Mouse (Mus musculus) T-helper 17 cell (primary cell): Measurements from ENCODE around the gene Helz.

Source experiments
- in situ Hi-C, 2 experiments: fragments of 300-600 bp; cut with MboI, MseI; formaldehyde crosslinking; loops; 1 replicate in 1 of 2; 2 replicates in 1 of 2; pipeline ENCODE4 v1.15.1; 2025; ENCODE audit warnings: high pct_unique_total_duplicates in 2 of 2

Gene Helz

DNA sequence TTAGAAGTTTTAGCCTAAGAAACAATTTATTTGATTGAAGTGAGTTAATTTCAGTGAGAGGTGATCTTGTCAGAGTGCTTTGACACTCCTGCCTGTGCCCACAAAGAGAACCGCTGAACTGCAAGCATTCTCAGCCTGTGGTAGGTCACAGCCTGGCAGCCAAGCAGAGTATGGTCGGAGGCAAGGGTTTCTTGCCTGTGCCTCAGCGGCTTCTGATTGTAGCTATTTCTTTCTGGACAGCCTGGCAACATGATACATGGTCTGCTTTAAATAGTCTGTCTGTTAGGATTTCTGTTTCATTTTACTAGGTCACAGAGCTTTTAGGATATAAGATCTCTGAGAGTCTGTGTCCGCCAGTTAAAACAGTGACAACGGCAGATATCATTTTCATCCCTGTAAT, 114.9 kb downstream of the Helz start:
- in situ Hi-C loops = no loop called here

DNA sequence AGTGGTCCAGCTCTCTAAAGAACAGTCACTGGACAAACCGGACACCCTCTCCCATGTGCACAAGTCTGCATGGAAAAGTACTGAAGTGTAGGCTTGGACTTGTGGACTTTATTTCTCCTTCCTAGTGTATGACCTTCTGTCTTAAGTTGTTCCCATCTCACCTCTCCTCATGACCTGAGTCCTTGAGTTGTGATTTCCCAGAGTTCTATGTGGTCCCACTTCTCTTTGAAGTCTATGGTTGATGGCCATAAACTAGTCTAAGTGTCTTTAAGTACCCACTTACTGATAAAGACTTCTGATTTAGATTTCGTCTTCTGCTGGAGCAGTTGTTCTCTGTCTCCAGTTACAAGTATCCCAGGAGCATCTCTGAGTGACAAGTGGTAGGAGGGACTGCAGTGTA, 119.8 kb downstream of the Helz start:
- in situ Hi-C loops = no loop called here

DNA sequence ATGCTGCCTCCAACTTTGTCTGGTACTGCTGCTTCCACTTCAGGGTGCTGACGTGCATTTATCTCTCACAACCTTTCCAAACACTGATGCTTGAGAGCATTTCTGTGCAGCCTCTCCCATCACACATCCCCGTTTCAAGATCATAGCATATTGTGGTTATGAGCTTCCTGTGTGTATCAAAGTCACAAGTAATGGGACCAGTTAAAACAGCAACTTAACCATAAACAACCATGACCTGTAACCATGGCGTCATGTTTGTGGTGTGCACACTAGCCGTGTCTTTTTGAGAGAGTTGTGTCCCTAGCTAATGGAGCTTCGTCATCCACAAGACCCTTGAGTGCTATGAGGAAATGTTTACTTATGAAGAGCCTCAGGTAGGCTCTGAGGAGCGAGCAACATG, 120.5 kb downstream of the Helz start:
- in situ Hi-C loops = no loop called here

DNA sequence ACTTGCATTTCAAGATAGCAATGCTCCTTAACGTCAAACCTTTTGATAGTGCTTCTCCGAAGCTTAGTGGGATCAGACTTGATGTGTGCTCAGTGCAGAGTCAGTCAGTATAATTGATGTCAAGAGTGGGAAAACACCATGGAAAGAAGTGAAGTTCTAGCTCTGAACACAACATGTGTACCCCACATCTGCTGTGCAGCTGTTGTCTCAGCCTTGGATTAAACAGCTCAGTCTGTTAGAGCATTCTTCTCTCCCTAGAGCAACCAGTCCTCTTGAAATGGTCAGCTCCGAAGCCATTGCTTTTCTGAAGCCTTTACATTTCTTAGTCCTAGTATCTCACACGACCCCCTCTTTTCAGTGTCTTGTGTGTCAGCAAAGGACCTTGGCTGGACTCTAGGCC, 121.2 kb downstream of the Helz start:
- in situ Hi-C loops = no loop called here

DNA sequence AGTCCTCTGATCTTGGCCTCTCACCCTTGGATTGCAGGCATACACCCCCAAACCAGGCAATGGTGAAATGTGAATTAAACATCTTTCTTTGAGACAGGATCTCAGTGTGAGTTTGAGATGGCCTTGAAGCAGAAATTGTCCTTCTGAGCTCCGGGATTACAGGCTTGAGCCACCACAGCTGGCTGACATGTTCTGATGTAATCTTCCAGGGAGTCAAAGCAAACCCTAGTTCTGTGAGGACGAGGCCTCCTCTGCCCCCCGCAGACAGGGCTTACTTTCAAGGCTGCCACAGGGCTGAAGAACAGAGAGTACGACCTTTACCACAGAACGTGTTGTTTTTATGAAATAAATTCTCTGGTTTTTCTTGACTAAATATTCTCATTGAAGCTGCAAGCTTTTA, 126.3 kb downstream of the Helz start:
- in situ Hi-C loops = no loop called here

DNA sequence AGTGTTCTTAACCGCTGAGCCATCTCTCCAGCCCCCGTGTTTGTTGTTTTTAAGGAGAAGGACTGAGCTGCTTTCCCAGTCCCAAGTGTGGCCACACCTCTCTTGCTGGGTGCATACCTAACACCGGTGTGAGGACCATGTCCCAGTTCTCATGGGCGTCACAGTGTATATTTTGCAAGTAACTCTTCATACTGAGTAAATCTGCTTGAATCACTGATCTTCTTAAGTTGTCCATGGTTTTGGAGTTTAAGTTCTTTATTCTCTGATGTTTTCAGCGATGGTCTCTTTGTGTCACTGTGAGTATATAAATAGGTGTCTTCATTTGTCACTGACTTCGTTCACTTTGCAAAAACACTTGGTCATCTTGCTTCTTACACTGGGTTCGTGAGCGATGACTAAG, 126.9 kb downstream of the Helz start:
- in situ Hi-C loops = no loop called here

DNA sequence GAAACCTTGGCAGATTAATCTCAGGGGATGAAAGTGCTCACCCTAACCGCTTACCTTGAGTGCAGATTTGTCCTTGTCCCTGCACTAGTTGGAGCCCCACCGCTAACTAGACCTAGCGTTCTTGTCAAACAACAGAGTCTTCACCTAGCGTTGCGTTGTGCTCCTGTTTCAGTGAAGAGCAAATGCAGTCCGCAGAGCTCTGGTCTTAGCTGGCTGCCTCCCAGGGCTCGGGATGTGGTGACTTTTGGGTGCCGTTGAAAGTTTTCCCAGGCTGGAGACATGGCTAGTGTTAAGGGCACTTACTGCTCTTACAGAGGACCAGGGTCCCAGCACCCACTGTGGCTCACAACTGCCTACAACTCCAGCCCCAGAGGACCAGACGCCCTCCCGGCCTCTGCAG, 127.5 kb downstream of the Helz start:
- in situ Hi-C loops = no loop called here

DNA sequence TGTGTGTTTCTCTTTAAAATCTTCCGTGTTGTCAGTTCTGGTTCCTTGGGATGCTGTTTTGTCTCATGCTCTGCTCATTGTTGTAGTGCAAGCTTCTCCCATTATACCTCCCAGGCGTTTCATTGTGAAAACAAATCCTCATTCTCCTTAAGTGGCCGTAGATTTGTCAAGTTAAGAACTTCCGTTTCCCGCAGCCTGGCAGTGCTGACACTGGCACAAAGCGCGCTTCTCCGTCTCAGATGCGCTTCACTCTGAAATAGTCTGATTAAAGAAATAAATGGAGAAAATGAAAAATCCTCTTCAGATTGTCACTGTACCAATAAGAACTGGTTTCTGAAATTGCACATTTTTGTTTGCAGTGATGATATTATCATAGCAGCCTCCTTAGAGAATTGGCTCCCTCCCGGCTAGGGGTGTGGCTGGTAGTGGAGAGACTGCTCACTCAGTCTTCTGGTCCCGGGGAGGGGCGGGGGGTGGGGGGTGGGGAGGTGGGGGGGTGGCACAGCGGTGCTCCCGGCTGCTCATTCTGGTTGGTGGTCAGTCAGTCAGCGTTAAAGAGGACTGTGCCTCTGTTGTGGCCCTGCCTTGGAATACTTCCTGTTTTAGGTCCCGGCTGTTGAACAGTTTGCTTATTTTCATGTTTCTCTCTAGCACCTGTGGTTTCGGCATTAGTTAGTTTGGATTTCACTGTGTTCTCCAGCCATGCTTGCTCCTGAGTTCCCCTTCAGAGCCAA, 128.6 kb downstream of the Helz start:
- in situ Hi-C loops = no loop called here

DNA sequence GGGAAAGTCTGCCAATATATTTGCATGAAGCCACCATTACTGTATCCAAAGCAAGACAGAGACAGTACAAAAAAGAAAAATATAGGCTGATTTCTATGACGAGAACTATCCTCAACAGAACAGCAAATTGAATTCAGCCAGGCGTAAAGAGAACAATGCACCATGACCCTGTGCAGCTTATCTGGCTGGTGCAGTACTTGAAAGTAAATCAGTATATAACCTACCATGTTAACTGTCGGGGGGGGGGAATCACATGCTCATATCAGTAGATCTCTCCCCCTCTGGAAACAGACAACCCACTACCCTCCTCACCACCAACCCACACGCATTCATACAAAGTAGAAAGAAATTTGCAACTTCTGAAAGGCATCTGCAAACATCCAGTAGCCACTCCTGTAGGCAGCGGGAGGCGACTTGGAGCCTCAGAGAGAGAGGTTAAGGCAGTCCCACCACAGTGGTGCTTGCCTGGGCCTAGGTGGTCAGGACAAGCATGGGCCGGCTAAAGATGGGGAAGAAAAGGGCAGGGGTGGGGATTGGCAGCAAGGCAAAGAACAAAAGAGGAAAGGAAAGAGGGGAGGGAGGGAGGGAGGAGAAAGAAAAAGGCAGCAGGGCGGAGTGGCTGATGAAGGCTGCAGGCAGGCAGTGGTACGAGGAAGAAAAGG, 135.1 kb downstream of the Helz start:
- in situ Hi-C loops = no loop called here

DNA sequence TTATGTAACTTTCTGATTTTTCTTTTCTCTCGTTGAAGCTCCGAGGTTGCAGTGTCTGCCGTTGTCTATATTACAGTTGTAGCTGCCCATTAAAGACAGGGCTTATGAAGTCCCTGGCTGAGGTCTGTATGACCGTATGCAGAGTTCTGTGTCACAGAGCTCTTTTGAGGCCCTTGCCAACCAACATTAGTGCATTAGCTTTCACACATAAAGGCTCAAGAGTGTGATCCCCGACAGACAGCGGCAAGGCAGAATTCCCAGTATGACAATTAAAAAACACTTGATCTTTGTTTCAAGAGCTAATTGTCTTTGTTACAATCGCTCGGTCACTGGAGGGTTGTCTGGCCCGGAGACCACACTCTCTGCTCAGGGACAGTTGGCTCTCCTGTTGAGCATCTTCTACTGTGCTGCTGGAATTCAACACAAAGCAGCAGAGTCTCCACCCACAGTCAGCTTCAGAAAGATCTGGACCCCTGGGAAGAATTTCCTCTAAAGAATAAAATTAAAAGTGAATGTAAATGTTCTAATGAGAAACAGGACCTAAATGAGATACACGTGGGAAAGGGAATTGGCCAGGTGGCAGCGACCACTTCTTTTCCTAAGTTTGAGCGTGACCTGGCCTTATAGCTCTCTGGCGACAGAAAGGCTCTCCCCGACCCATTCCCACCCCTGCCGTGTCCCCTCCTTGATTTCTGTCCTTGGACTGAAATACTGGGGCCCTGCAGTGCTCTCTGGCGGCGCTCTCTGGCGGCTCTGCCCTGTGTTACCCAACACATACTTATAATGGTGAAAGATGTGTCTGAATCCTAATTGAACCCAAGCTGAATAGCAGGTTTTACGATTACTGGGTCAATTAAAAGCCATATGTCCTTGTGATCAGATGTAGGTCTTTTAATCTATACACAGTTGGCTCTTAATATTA, 136.1 kb downstream of the Helz start:
- in situ Hi-C loops = no loop called here

DNA sequence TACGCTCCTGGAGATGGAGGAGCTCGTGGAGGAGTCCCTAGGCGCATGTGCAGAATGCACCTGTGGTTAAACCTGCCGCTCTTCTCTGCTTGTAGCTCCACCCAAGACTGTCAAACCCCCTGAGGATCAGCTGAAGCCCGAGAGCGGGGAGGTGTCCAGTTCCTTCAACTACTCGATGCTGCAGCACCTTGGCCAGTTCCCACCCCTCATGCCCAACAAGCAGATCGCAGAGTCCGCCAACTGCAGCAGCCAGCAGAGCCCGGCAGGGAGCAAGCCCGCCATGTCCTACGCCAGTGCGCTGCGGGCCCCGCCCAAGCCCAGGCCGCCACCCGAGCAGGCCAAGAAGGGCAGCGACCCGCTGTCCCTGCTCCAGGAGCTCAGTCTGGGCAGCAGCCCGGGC, 138.6 kb downstream of the Helz start:
- in situ Hi-C loops = no loop called here

DNA sequence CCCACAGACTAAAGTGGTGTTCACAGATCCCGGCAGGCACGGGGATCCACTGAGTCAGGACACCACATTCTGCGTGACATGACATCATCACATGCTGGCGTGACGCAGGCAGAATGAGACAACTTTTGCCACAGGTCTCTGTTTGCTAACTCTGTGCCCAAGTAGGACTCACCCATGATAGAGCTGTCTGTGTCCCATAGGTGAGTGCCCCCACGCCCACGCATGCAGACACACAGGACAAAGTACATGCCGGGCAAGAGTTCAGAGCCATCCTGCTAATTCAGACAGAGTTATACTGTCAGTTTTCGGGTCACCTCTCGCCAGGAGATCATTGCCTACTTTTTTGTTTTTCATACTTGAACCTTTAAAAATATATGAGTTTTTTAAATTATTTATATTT, 140.8 kb downstream of the Helz start:
- in situ Hi-C loops = no loop called here

DNA sequence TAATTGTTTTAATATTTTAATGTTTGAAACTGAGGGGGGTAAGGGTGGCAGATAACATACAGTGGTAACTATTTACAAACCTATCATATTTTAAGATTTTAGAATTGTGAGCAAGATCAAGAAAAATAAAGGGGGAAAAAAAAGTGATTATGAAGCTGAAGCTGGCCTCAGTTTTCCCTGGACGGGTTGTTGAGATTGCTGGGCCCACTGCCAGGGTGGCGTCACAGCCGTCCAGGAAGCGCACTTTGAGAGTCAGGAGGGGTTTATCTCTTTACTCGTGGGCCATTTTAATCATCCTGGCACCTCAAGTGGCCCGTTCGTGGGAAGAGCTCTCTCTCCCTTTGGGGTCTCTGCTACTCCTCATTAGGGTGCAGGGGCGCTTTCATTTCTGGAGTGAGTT, 143.8 kb downstream of the Helz start:
- in situ Hi-C loops = no loop called here

DNA sequence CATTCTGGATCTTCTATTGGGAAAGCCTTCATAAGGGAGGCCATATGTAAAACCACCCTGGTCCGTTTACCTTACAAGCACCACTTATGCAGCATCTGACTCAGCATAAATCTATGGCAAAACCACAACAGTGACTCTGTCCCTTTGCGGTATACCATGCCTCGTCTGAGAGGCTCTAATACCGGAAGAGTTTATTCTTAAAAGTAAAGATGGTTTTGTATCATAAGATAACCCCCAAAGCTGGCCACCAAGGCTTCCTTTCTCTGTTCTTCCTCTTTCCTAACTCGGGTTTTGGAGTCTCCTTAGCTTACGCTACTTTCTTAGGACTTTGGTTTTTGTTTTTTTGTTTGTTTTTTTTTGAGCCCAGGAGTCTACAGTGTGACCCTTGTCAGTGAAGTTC, 145.6 kb downstream of the Helz start:
- in situ Hi-C loops = no loop called here

DNA sequence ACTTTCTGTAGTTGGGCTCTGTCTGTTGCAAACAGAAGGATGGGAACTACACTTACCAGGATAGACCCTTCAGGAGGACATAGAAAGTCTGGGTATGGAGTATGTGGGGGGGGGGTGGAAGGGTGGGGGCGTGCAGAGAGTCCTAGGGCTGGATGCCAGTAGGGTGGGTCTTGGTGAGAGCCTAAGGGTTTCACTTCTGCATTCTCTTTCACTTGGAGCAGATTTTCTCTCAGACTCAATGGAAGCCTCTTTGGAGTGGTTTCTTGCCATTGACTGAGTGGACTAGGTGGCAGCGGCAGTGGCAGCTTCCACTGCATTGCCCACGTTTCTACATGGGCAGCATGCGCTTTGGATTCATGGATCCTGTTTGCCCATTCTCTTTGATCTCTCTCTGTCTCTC, 152.2 kb downstream of the Helz start:
- in situ Hi-C loops = no loop called here

DNA sequence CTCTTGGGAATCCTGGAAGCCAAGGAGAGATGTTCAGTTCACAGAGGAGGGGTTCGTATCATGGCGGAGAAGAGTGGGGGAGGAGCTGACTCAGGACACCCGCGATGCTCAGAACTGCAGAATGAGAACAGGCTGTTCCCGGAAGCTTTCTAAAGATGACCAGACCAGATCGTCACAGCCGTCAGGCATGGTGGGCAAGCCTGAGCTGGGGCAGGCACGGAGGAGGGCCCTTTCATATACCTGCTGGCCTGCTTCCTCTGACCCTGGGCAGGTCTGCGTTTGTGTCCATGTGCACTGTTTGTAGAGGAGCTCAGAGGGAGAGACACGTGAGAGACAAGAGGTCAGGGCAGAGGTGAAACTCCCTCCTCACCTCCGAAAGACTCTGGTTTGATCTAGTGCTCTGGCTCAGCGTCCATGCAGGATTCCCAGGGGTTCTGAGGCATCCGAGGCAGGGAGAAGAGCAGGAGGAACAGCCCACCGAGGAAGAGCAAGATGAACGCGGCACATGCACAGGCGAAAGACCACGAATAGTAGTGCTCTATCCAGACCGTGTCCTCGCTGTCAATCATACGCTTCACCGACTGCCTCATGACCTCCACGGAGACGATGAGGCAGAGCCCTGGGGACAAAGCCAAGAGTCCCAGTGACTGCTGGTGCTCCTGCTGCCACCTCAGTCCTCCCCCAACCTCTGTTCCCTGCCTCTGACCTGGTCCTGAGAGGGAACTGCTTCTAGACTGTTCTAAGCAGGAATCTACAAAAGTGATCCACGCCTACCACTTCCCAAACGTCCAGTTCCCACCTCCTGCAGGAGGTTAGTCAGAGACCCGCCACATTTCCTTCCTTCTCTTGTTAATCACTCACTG, 155.8 kb downstream of the Helz start:
- in situ Hi-C loops = no loop called here

DNA sequence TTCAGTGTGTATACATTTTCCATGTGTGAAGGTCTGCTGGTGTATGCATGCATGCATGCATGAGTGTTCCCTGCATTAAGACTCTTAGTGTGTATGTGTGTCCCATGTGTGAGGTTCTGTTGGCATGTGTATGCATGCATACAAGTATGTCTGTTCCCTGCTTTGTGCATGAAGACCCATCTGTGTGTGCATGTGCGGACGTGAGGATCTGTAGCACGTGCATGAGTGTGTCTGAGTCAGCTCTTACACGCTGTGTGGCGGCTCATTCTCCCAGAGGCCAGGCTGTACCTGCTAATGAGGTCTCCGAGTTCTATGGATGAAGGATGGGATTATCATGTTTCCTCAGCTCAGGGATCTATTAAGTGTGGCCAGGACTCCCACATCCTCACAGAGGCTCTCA, 157.3 kb downstream of the Helz start:
- in situ Hi-C loops = no loop called here

DNA sequence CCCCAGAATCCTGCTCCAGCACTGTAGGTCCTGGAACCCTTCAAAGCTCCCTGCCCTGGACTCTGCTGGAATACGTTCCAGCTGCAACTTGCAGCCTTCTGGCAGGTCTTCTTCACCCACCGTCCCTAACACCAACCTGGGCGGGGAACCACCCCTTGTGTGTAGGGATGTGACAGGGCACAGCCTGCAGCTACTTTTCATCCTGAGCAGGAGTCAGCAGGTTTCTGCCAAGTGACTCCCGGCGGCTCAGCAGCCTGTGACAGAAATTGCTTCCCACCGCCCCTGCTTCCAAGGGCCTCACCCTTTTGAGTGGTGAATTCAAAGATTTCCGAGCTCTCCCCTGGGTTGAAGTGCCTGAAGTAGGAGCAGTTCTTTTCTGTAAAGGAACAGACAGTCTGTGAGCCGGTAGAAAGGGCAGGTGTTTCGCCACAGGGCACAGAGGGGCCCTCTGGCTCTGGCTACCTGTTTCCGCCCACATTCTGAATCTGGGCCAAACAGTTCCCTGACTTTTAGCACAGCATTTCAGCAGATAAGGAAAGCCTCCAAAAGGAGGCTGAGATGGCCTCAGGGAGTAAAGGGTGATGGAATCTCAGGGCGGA, 157.8 kb downstream of the Helz start:
- in situ Hi-C loops = no loop called here

DNA sequence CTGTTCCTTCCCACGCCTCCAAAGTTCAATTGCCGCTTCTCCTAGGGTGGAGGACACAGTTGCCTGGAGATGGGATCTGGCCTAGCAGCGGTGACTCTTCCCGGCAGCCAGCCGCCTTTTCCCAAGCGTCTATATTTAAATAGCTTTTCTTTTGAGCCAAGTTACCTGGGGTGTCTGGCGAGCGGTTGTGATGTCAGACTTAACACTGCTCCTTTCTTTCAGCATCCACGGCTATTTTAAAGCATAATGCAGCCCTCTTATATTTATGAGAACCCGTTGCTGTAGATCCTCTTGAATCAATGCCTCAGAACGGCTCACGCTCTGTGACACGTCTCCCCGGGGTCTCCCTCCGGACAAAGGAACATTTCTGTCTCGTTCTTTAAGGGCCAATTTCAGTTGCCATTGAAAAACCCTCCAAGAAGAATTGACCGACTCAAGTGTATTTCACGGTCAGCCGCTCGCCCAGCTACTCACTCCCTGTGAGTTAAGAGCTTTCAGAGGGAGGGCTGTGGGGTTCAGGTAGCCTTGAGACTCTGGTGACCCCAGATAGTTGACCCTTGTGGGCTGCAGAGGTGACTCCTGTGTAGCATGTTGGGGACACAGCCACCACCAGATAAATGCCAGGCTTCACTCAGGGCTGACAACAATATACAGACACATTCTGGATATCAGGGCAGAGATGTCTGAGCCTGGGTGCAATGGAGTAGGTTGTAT, 160.3 kb downstream of the Helz start:
- in situ Hi-C loops = no loop called here

DNA sequence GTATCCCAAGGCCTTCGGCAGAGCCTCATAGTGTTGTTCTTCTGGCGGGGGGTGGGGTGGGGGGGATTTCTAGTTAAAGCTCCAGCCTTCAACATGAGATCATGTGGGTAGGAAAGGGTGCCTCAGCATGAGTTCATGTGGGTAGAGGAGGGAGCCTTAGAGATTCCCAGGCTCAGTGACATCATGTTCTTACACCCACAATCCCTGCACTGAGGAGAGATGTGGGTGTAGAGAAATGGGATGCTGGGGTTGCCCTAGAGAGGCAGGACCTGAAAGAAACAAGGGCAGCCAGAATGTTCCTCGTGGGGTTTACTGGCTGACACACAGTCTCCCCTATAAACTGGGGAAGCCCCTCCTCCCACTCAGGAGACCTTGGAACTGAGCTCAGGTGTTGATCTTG, 162.6 kb downstream of the Helz start:
- in situ Hi-C loops = no loop called here

DNA sequence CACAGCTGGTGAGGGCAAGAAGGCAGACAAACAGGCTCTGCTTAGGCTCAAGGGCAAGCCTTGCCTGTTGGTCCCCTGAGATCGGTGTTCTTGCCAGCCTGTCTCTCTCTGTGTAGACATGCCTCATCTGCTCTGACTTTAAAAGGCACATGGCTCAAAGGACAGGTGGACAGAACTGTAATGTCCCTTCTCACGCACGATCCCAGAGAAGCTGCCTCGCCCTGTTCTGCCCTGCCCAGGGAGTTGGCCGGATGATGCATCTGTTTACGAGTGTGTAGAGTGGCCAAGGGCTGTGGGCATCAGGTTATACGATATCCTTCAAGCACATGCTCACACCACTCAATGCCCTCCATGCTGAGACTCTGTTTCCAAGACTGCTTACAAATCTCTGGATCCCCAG, 166.6 kb downstream of the Helz start:
- in situ Hi-C loops = no loop called here
